Mouse (Mus musculus) spleen, postnatal 14 days (tissue): Measurements from ENCODE around the gene Trappc4.

Experiments
- DNase-seq, 2 experiments: peaks; one replicate each; pipeline ENCODE4 v3.0.0; 2021 to 2022; ENCODE audit warnings: low spot score in 2 of 2

The Trappc4 gene

GRCm38 (mm10) chr9:44361190-44361917, 46.0 kb downstream of the Trappc4 start, which contains the start of gene Vps11:
Vps11 (minus strand) TSS chr9:44361670.
- peak; percentile 93 to 94 for DNase-seq

- DNase-seq: no peak
These were observed 50.2 kb downstream of the Trappc4 start for GRCm38 (mm10) chr9:44357207-44357606.
